Mouse (Mus musculus): ENCODE results near the gene Cd3eap. TPM values are rescaled to one million over a fixed set of nuclear protein-coding genes. Genes with fewer than 3 reads are reported as not detected.

Cd3eap gene
- total RNA-seq, 4 experiments from 2014 or later = 18.3 to 20.2 (median 19.0) TPM

- no peak for DNase-seq (ENCODE audit: low spot score in 2 of 2)
Observed at GRCm38 (mm10) chr7:19362276-19362675, 3.0 kb upstream of the Cd3eap start.

GRCm38 (mm10) chr7:19361720-19362119, 2.4 kb upstream of the Cd3eap start:
- DNase-seq (ENCODE audit: low spot score in 2 of 2) = peak in 1 of 2 experiments; percentile 67

- DNase-seq (ENCODE audit: low spot score in 2 of 2) = peak; percentile 85 to 89
Observed at GRCm38 (mm10) chr7:19360944-19361343, 1.7 kb upstream of the Cd3eap start.

- DNase-seq (ENCODE audit: low spot score in 2 of 2) = peak in 1 of 2 experiments; percentile 75
Observed at GRCm38 (mm10) chr7:19359892-19360641, 784 bp upstream of the Cd3eap start.

GRCm38 (mm10) chr7:19358634-19359033, 649 bp downstream of the Cd3eap start:
- DNase-seq (ENCODE audit: low spot score in 2 of 2) = no peak

GRCm38 (mm10) chr7:19357381-19358375, 1.6 kb downstream of the Cd3eap start:
- no peak for DNase-seq (ENCODE audit: low spot score in 2 of 2)

GRCm38 (mm10) chr7:19356311-19356710, 3.0 kb downstream of the Cd3eap start:
- DNase-seq (ENCODE audit: low spot score in 2 of 2) = no peak

- DNase-seq (ENCODE audit: low spot score in 2 of 2) = no peak
Observed at GRCm38 (mm10) chr7:19354991-19355390, 4.3 kb downstream of the Cd3eap start.

- DNase-seq (ENCODE audit: low spot score in 2 of 2) = no peak
Observed at GRCm38 (mm10) chr7:19350221-19350620, 9.1 kb downstream of the Cd3eap start.

- no peak for DNase-seq (ENCODE audit: low spot score in 2 of 2)
Observed at GRCm38 (mm10) chr7:19349188-19349915, 9.9 kb downstream of the Cd3eap start.

GRCm38 (mm10) chr7:19344938-19345471, 14.3 kb downstream of the Cd3eap start:
- peak; percentile 93 to 94 for DNase-seq (ENCODE audit: low spot score in 2 of 2)

- DNase-seq (ENCODE audit: low spot score in 2 of 2) = no peak
Observed at GRCm38 (mm10) chr7:19344237-19344847, 14.9 kb downstream of the Cd3eap start, which contains the start of gene Ercc1. Ercc1 (plus strand) TSS chr7:19344778.

- DNase-seq (ENCODE audit: low spot score in 2 of 2) = peak in 1 of 2 experiments; percentile 77
Observed at GRCm38 (mm10) chr7:19343210-19343808, 16.0 kb downstream of the Cd3eap start.

GRCm38 (mm10) chr7:19342481-19343027, 16.7 kb downstream of the Cd3eap start:
- DNase-seq (ENCODE audit: low spot score in 2 of 2) = peak; percentile 84 to 91

- DNase-seq (ENCODE audit: low spot score in 2 of 2) = no peak
Observed at GRCm38 (mm10) chr7:19341761-19342409, 17.4 kb downstream of the Cd3eap start.

- no peak for DNase-seq (ENCODE audit: low spot score in 2 of 2)
Observed at GRCm38 (mm10) chr7:19341250-19341649, 18.0 kb downstream of the Cd3eap start.

GRCm38 (mm10) chr7:19338596-19338995, 20.7 kb downstream of the Cd3eap start:
- DNase-seq (ENCODE audit: low spot score in 2 of 2) = no peak

GRCm38 (mm10) chr7:19338060-19338459, 21.2 kb downstream of the Cd3eap start:
- DNase-seq (ENCODE audit: low spot score in 2 of 2) = no peak

GRCm38 (mm10) chr7:19337122-19337521, 22.2 kb downstream of the Cd3eap start:
- no peak for DNase-seq (ENCODE audit: low spot score in 2 of 2)

Measured in layer of hippocampus, adult 8-10 months (tissue).